Mouse (Mus musculus): Measurements from ENCODE around the gene Kif21a. TPM values are rescaled to one million over a fixed set of nuclear protein-coding genes. Genes with fewer than 3 reads are reported as not detected.

Kif21a gene
- polyA plus RNA-seq, 1 experiment from 2014 or later = 37.9 TPM

- Histone ChIP-seq H3K4me3 (ENCODE audit: low read length) (no peak overlapping the region), H3K9ac (ENCODE audit: low read depth, low read length) (no peak overlapping the region), H3K27me3 (replicated peaks; ENCODE audit: control insufficient read depth, insufficient read depth, low read length) (no peaks in the 10 kb centered on the region), H3K36me3 (ENCODE audit: control insufficient read depth, insufficient read depth, low read length) (no peaks in the 10 kb centered on the region), H3K27ac (ENCODE audit: low read depth, low read length) (no peak overlapping the region), H3K4me2 (ENCODE audit: low read length) (no peak overlapping the region), H3K9me3 (ENCODE audit: control insufficient read depth, low read length) (peaks cover 4% of the 10 kb centered on the region; the same call in 1 of the 2 replicates), H3K4me1 (ENCODE audit: control insufficient read depth, insufficient read depth, low read depth, low read length) (peaks cover 3% of the 10 kb centered on the region; the same call in 1 of the 2 replicates)
- no peak for ATAC-seq
- WGBS = 58% methylated on average over 3 of the region's 3 CpGs
These were observed 7.2 kb upstream of the Kif21a start for GRCm38 (mm10) chr15:91056866-91057342.

GRCm38 (mm10) chr15:91056176-91056865 lies 6.6 kb upstream of the Kif21a start:
- peaks cover 3% of the 10 kb centered on the region; the same call in 1 of the 2 replicates for H3K4me1 ChIP-seq (ENCODE audit: control insufficient read depth, insufficient read depth, low read depth, low read length)
- H3K4me3 ChIP-seq (ENCODE audit: low read length) = no peak overlapping the region
- no peak overlapping the region for H3K4me2 ChIP-seq (ENCODE audit: low read length)
- H3K27me3 ChIP-seq (replicated peaks; ENCODE audit: control insufficient read depth, insufficient read depth, low read length) = no peaks in the 10 kb centered on the region
- ATAC-seq = peak; percentile 92
- peaks cover 4% of the 10 kb centered on the region; the same call in 1 of the 2 replicates for H3K9me3 ChIP-seq (ENCODE audit: control insufficient read depth, low read length)
- no peaks in the 10 kb centered on the region for H3K36me3 ChIP-seq (ENCODE audit: control insufficient read depth, insufficient read depth, low read length)
- no peak overlapping the region for H3K9ac ChIP-seq (ENCODE audit: low read depth, low read length)
- 27% methylated on average over 5 of the region's 5 CpGs for WGBS
- H3K27ac ChIP-seq (ENCODE audit: low read depth, low read length) = no peak overlapping the region

GRCm38 (mm10) chr15:91048951-91049495 lies 725 bp downstream of the Kif21a start:
- under 1% methylated on average over 40 of the region's 47 CpGs for WGBS
- peak; percentile 49 for ATAC-seq
- Histone ChIP-seq H3K27me3 (replicated peaks; ENCODE audit: control insufficient read depth, insufficient read depth, low read length) (no peaks in the 10 kb centered on the region), H3K4me1 (ENCODE audit: control insufficient read depth, insufficient read depth, low read depth, low read length) (peaks cover 13% of the 10 kb centered on the region), H3K4me2 (ENCODE audit: low read length) (peak overlapping the region; percentile 75), H3K4me3 (ENCODE audit: low read length) (peak overlapping the region; percentile 96), H3K9me3 (ENCODE audit: control insufficient read depth, low read length) (no peaks in the 10 kb centered on the region), H3K36me3 (ENCODE audit: control insufficient read depth, insufficient read depth, low read length) (no peaks in the 10 kb centered on the region), H3K9ac (ENCODE audit: low read depth, low read length) (peak overlapping the region; percentile 98), H3K27ac (ENCODE audit: low read depth, low read length) (peak overlapping the region; percentile 99)

- Histone ChIP-seq H3K4me3 (ENCODE audit: low read length) (peak overlapping the region; percentile 25), H3K4me1 (ENCODE audit: control insufficient read depth, insufficient read depth, low read depth, low read length) (peaks cover 13% of the 10 kb centered on the region), H3K27me3 (replicated peaks; ENCODE audit: control insufficient read depth, insufficient read depth, low read length) (no peaks in the 10 kb centered on the region), H3K36me3 (ENCODE audit: control insufficient read depth, insufficient read depth, low read length) (no peaks in the 10 kb centered on the region), H3K9ac (ENCODE audit: low read depth, low read length) (0 out of 2 replicates have a peak overlapping the region, but pooled peaks have one; percentile 17), H3K9me3 (ENCODE audit: control insufficient read depth, low read length) (no peaks in the 10 kb centered on the region), H3K27ac (ENCODE audit: low read depth, low read length) (no peak overlapping the region), H3K4me2 (ENCODE audit: low read length) (peak overlapping the region; percentile 60)
- ATAC-seq = no peak
- 51% methylated on average over 11 of the region's 11 CpGs for WGBS
These were observed 2.1 kb downstream of the Kif21a start for GRCm38 (mm10) chr15:91047627-91048026.

GRCm38 (mm10) chr15:91046506-91046905 lies 3.2 kb downstream of the Kif21a start:
- ATAC-seq = no peak
- WGBS = 61% methylated on average over 8 of the region's 8 CpGs
- no peak overlapping the region for H3K9ac ChIP-seq (ENCODE audit: low read depth, low read length)

GRCm38 (mm10) chr15:91043263-91043662 lies 6.5 kb downstream of the Kif21a start:
- no peak for ATAC-seq
- Histone ChIP-seq H3K9ac (ENCODE audit: low read depth, low read length) (no peak overlapping the region), H3K4me3 (ENCODE audit: low read length) (no peak overlapping the region), H3K27me3 (replicated peaks; ENCODE audit: control insufficient read depth, insufficient read depth, low read length) (no peaks in the 10 kb centered on the region), H3K36me3 (ENCODE audit: control insufficient read depth, insufficient read depth, low read length) (no peaks in the 10 kb centered on the region), H3K9me3 (ENCODE audit: control insufficient read depth, low read length) (no peaks in the 10 kb centered on the region), H3K27ac (ENCODE audit: low read depth, low read length) (no peak overlapping the region), H3K4me2 (ENCODE audit: low read length) (no peak overlapping the region), H3K4me1 (ENCODE audit: control insufficient read depth, insufficient read depth, low read depth, low read length) (peaks cover 13% of the 10 kb centered on the region)
- WGBS = 91% methylated on average over 4 of the region's 4 CpGs

More at GRCm38 (mm10) chr15:91046506-91046905, 3.2 kb downstream of the Kif21a start:
- no peaks in the 10 kb centered on the region for H3K9me3 ChIP-seq (ENCODE audit: control insufficient read depth, low read length)
- peaks cover 13% of the 10 kb centered on the region for H3K4me1 ChIP-seq (ENCODE audit: control insufficient read depth, insufficient read depth, low read depth, low read length)
- H3K27ac ChIP-seq (ENCODE audit: low read depth, low read length) = no peak overlapping the region
- H3K4me3 ChIP-seq (ENCODE audit: low read length) = no peak overlapping the region
- no peaks in the 10 kb centered on the region for H3K36me3 ChIP-seq (ENCODE audit: control insufficient read depth, insufficient read depth, low read length)
- no peaks in the 10 kb centered on the region for H3K27me3 ChIP-seq (replicated peaks; ENCODE audit: control insufficient read depth, insufficient read depth, low read length)
- H3K4me2 ChIP-seq (ENCODE audit: low read length) = peak overlapping the region; percentile 32; the same call in 1 of the 2 replicates

GRCm38 (mm10) chr15:91038860-91039259 lies 10.9 kb downstream of the Kif21a start:
- ATAC-seq = no peak
- Histone ChIP-seq H3K27me3 (replicated peaks; ENCODE audit: control insufficient read depth, insufficient read depth, low read length) (no peaks in the 10 kb centered on the region), H3K9me3 (ENCODE audit: control insufficient read depth, low read length) (no peaks in the 10 kb centered on the region), H3K36me3 (ENCODE audit: control insufficient read depth, insufficient read depth, low read length) (no peaks in the 10 kb centered on the region), H3K27ac (ENCODE audit: low read depth, low read length) (no peak overlapping the region), H3K4me2 (ENCODE audit: low read length) (no peak overlapping the region), H3K4me3 (ENCODE audit: low read length) (no peak overlapping the region), H3K4me1 (ENCODE audit: control insufficient read depth, insufficient read depth, low read depth, low read length) (no peaks in the 10 kb centered on the region; the same call in 1 of the 2 replicates), H3K9ac (ENCODE audit: low read depth, low read length) (no peak overlapping the region)
- WGBS = 79% methylated on average over 5 of the region's 5 CpGs

GRCm38 (mm10) chr15:91034090-91034489 lies 15.7 kb downstream of the Kif21a start:
- no peaks in the 10 kb centered on the region for H3K36me3 ChIP-seq (ENCODE audit: control insufficient read depth, insufficient read depth, low read length)

GRCm38 (mm10) chr15:91033529-91033928 lies 16.2 kb downstream of the Kif21a start:
- ATAC-seq = no peak
- Histone ChIP-seq H3K4me3 (ENCODE audit: low read length) (no peak overlapping the region), H3K27ac (ENCODE audit: low read depth, low read length) (no peak overlapping the region), H3K36me3 (ENCODE audit: control insufficient read depth, insufficient read depth, low read length) (no peaks in the 10 kb centered on the region), H3K9me3 (ENCODE audit: control insufficient read depth, low read length) (no peaks in the 10 kb centered on the region), H3K4me1 (ENCODE audit: control insufficient read depth, insufficient read depth, low read depth, low read length) (no peaks in the 10 kb centered on the region), H3K9ac (ENCODE audit: low read depth, low read length) (no peak overlapping the region), H3K27me3 (replicated peaks; ENCODE audit: control insufficient read depth, insufficient read depth, low read length) (no peaks in the 10 kb centered on the region), H3K4me2 (ENCODE audit: low read length) (no peak overlapping the region)
- 66% methylated on average over 6 of the region's 6 CpGs for WGBS

More at GRCm38 (mm10) chr15:91034090-91034489, 15.7 kb downstream of the Kif21a start:
- Histone ChIP-seq H3K4me2 (ENCODE audit: low read length) (no peak overlapping the region), H3K9ac (ENCODE audit: low read depth, low read length) (no peak overlapping the region), H3K9me3 (ENCODE audit: control insufficient read depth, low read length) (no peaks in the 10 kb centered on the region), H3K27ac (ENCODE audit: low read depth, low read length) (no peak overlapping the region), H3K4me3 (ENCODE audit: low read length) (no peak overlapping the region), H3K4me1 (ENCODE audit: control insufficient read depth, insufficient read depth, low read depth, low read length) (no peaks in the 10 kb centered on the region; the same call in 1 of the 2 replicates), H3K27me3 (replicated peaks; ENCODE audit: control insufficient read depth, insufficient read depth, low read length) (no peaks in the 10 kb centered on the region)
- WGBS = 42% methylated on average over 4 of the region's 4 CpGs
- no peak for ATAC-seq
